Mouse (Mus musculus) forebrain, embryonic 15.5 days (tissue): ENCODE measurements around the gene Cyth3. TPM values are rescaled to one million over a fixed set of nuclear protein-coding genes. Genes with fewer than 3 reads are reported as not detected.
A peak's percentile ranks its signal among the peaks of the same experiment; 100 is the strongest.

ENCODE experiments used
- ATAC-seq: fragments of 200-750 bp; cut with Nextera tagmentation; replicated peaks from 2 replicates; pipeline ENCODE4 v1.8.0; 2017; ENCODE audit warnings: mild to moderate bottlenecking, moderate TSS enrichment, moderate library complexity
- H3K27ac ChIP-seq: fragments of 300-500 bp; sonication (generic); replicated peaks from 2 replicates; pipeline ENCODE4 v1.5.1; 2015; ENCODE audit warnings: mild to moderate bottlenecking, inconsistent platforms
- H3K27me3 ChIP-seq: fragments of 300-500 bp; sonication (generic); 2 replicates; pipeline ENCODE4 v1.6.1; 2015; ENCODE audit warnings: inconsistent platforms
- H3K36me3 ChIP-seq: fragments of 300-500 bp; sonication (generic); 2 replicates; pipeline ENCODE4 v1.6.1; 2015; ENCODE audit warnings: mild to moderate bottlenecking, inconsistent platforms
- H3K4me1 ChIP-seq: fragments of 300-500 bp; sonication (generic); 2 replicates; pipeline ENCODE4 v1.6.1; 2015; ENCODE audit warnings: inconsistent platforms
- H3K4me2 ChIP-seq: fragments of 300-500 bp; sonication (generic); replicated peaks from 2 replicates; pipeline ENCODE4 v1.6.1; 2015; ENCODE audit warnings: mild to moderate bottlenecking, inconsistent platforms
- H3K4me3 ChIP-seq: fragments of 300-500 bp; sonication (generic); 2 replicates; pipeline ENCODE4 v1.5.1; 2015; ENCODE audit warnings: mild to moderate bottlenecking, inconsistent platforms
- H3K9ac ChIP-seq: fragments of 300-500 bp; sonication (generic); replicated peaks from 2 replicates; pipeline ENCODE4 v1.6.1; 2015; ENCODE audit warnings: mild to moderate bottlenecking, inconsistent platforms
- H3K9me3 ChIP-seq: fragments of 300-500 bp; sonication (generic); 2 replicates; pipeline ENCODE4 v1.6.1; 2016; ENCODE audit warnings: inconsistent platforms
- WGBS: fragments of 180-500 bp; shearing (Covaris S2); methylation state at CpG from one replicate; pipeline ENCODE4 v1.1.7; 2015; ENCODE audit warnings: mixed read lengths; 5-methylcytosine and 5-hydroxymethylcytosine counted together
- polyA plus RNA-seq: library from polyadenylated mRNA; unstranded; fragments of >200 nt; fragmentation: Nextera tagmentation; extraction: Ambion mirVana; gene quantifications from 2 replicates; pipeline ENCODE4 v1.2.1, GENCODE M21; 2015

Cyth3 gene
- polyA plus RNA-seq, 1 experiment from 2014 or later, result 42.6 TPM

- ATAC-seq, result no peak
Measured at GRCm38 (mm10) chr5:143630214-143630613, 8.0 kb downstream of the Cyth3 start.

DNA sequence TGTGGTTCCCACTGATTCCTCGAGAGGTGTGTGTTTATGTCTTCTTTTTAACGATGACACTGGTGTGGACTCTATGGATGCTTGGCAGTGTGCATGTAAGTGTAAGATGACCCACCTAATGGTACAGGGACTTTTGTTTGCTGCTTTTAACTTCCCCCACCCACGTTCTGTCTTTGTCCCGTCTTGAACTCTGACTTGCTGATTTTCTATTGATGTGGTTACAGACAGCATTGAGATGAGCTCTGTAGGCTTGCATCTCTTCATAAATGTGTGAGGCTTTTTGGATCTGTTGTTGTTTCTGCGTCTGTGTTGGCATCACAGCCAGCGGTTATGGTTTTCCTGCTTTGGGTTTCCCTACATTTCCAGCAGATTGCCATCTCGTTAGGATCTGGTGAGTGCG, 8.5 kb downstream of the Cyth3 start:
- no peak for ATAC-seq
- H3K4me1 ChIP-seq, result peaks cover 6% of the 10 kb centered on the region; the same call in 1 of the 2 replicates
- H3K9ac ChIP-seq, result no peak overlapping the region
- 87% methylated on average over 8 of the region's 8 CpGs for WGBS
- H3K27ac ChIP-seq, result no peak overlapping the region
- H3K4me2 ChIP-seq, result no peak overlapping the region
- no peak overlapping the region for H3K4me3 ChIP-seq
- no peaks in the 10 kb centered on the region for H3K27me3 ChIP-seq
- no peaks in the 10 kb centered on the region for H3K9me3 ChIP-seq
- no peaks in the 10 kb centered on the region for H3K36me3 ChIP-seq

More at GRCm38 (mm10) chr5:143630214-143630613, 8.0 kb downstream of the Cyth3 start:
- Histone ChIP-seq H3K36me3 (no peaks in the 10 kb centered on the region), H3K4me3 (no peak overlapping the region), H3K9me3 (no peaks in the 10 kb centered on the region), H3K27ac (no peak overlapping the region), H3K27me3 (no peaks in the 10 kb centered on the region), H3K4me2 (no peak overlapping the region), H3K9ac (no peak overlapping the region), H3K4me1 (peaks cover 6% of the 10 kb centered on the region; the same call in 1 of the 2 replicates)
- WGBS, result 96% methylated on average over 3 of the region's 3 CpGs

- no peak overlapping the region for H3K4me3 ChIP-seq
- H3K9me3 ChIP-seq, result no peaks in the 10 kb centered on the region
- H3K4me1 ChIP-seq, result peaks cover 6% of the 10 kb centered on the region; the same call in 1 of the 2 replicates
- H3K27me3 ChIP-seq, result no peaks in the 10 kb centered on the region
- H3K4me2 ChIP-seq, result no peak overlapping the region
- no peaks in the 10 kb centered on the region for H3K36me3 ChIP-seq
- no peak overlapping the region for H3K27ac ChIP-seq
- ATAC-seq, result no peak
- no peak overlapping the region for H3K9ac ChIP-seq
- 93% methylated on average over 8 of the region's 8 CpGs for WGBS
Measured at GRCm38 (mm10) chr5:143631559-143631958, 9.3 kb downstream of the Cyth3 start.

- no peak for ATAC-seq
- Histone ChIP-seq H3K4me3 (no peak overlapping the region), H3K4me2 (no peak overlapping the region), H3K4me1 (peaks cover 6% of the 10 kb centered on the region; the same call in 1 of the 2 replicates), H3K27ac (peak overlapping the region; percentile 35; the same call in 1 of the 2 replicates), H3K36me3 (no peaks in the 10 kb centered on the region), H3K9ac (no peak overlapping the region), H3K9me3 (no peaks in the 10 kb centered on the region), H3K27me3 (no peaks in the 10 kb centered on the region)
- WGBS, result 77% methylated on average over 9 of the region's 9 CpGs
Measured at GRCm38 (mm10) chr5:143632674-143633557, 10.7 kb downstream of the Cyth3 start.

GRCm38 (mm10) chr5:143633558-143633871, 11.3 kb downstream of the Cyth3 start:
- Histone ChIP-seq H3K4me2 (no peak overlapping the region), H3K9ac (no peak overlapping the region)
- WGBS, result 68% methylated on average over 5 of the region's 5 CpGs

GRCm38 (mm10) chr5:143633877-143634276, 11.6 kb downstream of the Cyth3 start:
- no peak for ATAC-seq
- H3K9ac ChIP-seq, result no peak overlapping the region
- peaks cover 6% of the 10 kb centered on the region; the same call in 1 of the 2 replicates for H3K4me1 ChIP-seq
- H3K9me3 ChIP-seq, result no peaks in the 10 kb centered on the region
- H3K36me3 ChIP-seq, result no peaks in the 10 kb centered on the region
- no peak overlapping the region for H3K27ac ChIP-seq
- no peak overlapping the region for H3K4me3 ChIP-seq
- H3K27me3 ChIP-seq, result no peaks in the 10 kb centered on the region
- no peak overlapping the region for H3K4me2 ChIP-seq
- 74% methylated on average over 4 of the region's 4 CpGs for WGBS

More at GRCm38 (mm10) chr5:143633558-143633871, 11.3 kb downstream of the Cyth3 start:
- no peak overlapping the region for H3K4me3 ChIP-seq
- H3K36me3 ChIP-seq, result no peaks in the 10 kb centered on the region
- H3K27me3 ChIP-seq, result no peaks in the 10 kb centered on the region
- no peaks in the 10 kb centered on the region for H3K9me3 ChIP-seq
- H3K4me1 ChIP-seq, result peaks cover 6% of the 10 kb centered on the region; the same call in 1 of the 2 replicates
- no peak for ATAC-seq
- H3K27ac ChIP-seq, result peak overlapping the region; percentile 35; the same call in 1 of the 2 replicates

DNA sequence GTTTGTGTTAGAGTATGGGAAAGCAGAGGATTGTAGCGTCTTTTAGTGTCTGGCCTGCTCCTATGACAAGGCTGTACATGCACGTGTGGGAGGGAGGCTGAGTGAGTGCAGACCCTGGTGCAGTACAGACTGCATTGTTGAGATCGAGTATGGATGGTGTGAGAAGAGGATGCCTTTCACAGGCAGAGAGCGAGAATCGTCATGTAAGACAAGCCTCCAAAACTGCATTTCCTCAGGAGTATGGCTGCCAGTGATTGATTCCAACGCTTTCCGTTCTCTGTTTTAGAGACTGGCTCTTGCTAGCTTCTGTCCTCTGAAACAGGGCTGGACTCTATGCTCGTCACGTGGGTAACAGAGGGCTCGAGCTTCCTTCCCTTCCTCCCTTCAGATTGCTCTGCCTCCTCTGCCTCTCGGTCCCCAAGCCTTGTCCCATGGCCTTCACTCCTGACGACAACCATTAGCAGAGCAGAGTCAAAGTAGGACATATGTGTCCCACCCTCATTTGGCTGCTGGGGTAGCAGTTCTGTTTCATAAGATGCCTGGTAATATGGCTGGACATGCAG, 12.4 kb downstream of the Cyth3 start:
- WGBS, result 75% methylated on average over 12 of the region's 12 CpGs
- Histone ChIP-seq H3K4me2 (no peak overlapping the region), H3K27me3 (no peaks in the 10 kb centered on the region), H3K4me1 (peaks cover 6% of the 10 kb centered on the region; the same call in 1 of the 2 replicates), H3K9ac (no peak overlapping the region), H3K27ac (no peak overlapping the region), H3K9me3 (no peaks in the 10 kb centered on the region), H3K4me3 (no peak overlapping the region), H3K36me3 (no peaks in the 10 kb centered on the region)
- no peak for ATAC-seq

DNA sequence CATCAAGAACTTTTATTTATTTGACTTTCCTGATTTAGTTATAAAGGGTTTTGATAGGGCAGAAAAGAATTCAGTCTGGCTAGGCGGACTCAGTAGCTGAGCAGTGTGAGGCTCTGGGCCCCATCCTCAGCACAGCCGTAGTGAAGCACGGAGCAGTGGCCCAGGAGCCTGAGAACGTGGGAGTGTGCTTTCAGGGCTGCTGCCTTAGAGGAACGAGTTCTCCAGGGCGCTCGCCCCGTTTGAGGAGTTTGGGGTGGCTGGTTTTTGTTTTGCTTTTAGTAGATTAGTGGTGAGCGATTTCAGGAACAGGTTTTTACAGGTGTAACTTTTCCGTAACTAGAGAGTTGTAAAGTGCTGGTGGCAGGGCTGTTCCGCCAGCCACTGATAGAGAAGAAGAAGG, 13.1 kb downstream of the Cyth3 start:
- no peaks in the 10 kb centered on the region for H3K36me3 ChIP-seq
- 82% methylated on average over 11 of the region's 11 CpGs for WGBS
- H3K27me3 ChIP-seq, result no peaks in the 10 kb centered on the region
- H3K4me2 ChIP-seq, result no peak overlapping the region
- ATAC-seq, result no peak
- no peak overlapping the region for H3K9ac ChIP-seq
- H3K9me3 ChIP-seq, result no peaks in the 10 kb centered on the region
- H3K4me1 ChIP-seq, result peaks cover 6% of the 10 kb centered on the region; the same call in 1 of the 2 replicates
- H3K4me3 ChIP-seq, result no peak overlapping the region
- H3K27ac ChIP-seq, result no peak overlapping the region

DNA sequence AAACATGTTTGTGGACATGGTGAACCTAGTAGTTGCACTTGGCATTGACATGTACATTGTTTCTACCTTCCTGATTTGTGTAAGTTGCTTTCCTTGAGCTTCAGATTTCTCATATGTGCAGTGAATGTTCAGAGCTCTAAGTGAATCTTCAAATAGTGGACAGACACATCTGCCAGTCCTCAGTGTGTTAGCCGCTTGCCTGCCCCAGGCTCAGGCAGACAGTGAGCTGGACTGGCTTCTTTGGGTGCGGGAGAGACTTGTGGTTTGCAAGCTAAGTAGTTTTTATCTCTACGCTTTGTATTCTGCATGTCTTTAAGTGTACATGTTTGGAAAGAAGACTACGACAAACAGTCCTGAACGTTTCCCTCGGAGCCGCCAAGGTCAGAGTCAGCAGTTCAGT, 13.9 kb downstream of the Cyth3 start:
- Histone ChIP-seq H3K27ac (no peak overlapping the region), H3K9ac (no peak overlapping the region), H3K4me3 (no peak overlapping the region), H3K9me3 (no peaks in the 10 kb centered on the region), H3K27me3 (no peaks in the 10 kb centered on the region), H3K36me3 (no peaks in the 10 kb centered on the region), H3K4me2 (no peak overlapping the region), H3K4me1 (peaks cover 6% of the 10 kb centered on the region; the same call in 1 of the 2 replicates)
- 93% methylated on average over 7 of the region's 7 CpGs for WGBS
- ATAC-seq, result no peak

GRCm38 (mm10) chr5:143637832-143638420, 15.7 kb downstream of the Cyth3 start:
- 73% methylated on average over 11 of the region's 11 CpGs for WGBS
- Histone ChIP-seq H3K27me3 (no peaks in the 10 kb centered on the region), H3K36me3 (no peaks in the 10 kb centered on the region), H3K9me3 (no peaks in the 10 kb centered on the region), H3K4me3 (no peak overlapping the region), H3K9ac (no peak overlapping the region), H3K4me2 (no peak overlapping the region), H3K27ac (peak overlapping the region; percentile 10; the same call in 1 of the 2 replicates), H3K4me1 (peaks cover 16% of the 10 kb centered on the region)
- no peak for ATAC-seq

DNA sequence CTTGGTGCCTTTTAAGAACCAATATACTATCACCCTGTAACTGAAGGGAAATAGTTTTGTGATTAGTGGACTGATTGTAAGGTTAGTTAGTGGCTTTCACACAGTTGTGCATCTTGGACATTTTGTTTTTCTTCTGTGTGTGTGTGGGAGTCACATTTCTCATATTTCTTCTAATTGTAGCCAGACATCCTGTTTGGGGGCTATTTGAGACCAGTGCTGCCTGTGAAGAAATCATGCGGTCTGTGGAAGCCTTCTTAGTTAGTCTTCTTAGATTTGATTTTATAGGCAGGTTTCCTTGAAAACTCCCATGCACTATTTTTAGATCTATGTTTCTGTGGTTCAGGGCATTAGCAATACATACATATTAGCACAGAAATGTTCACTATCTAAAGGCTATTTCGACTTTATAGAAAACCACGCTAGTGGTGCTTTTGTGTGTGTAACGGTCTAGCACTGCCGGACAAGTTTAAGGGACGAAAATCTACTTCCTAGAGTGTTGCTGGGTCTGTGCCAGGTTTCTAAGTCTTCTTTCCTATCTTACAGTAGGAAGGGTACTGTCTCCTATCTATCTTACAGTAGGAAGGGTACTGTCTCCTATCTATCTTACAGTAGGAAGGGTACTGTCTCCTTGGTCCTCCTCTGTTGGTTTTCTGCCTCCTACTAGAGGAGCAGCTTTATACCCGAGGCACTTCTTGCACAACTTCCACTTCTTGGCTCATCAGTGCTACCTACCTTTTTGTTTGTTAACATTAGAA, 16.4 kb downstream of the Cyth3 start:
- Histone ChIP-seq H3K27ac (no peak overlapping the region), H3K4me2 (no peak overlapping the region), H3K9ac (no peak overlapping the region), H3K4me3 (no peak overlapping the region), H3K4me1 (peaks cover 12% of the 10 kb centered on the region), H3K9me3 (no peaks in the 10 kb centered on the region), H3K36me3 (no peaks in the 10 kb centered on the region), H3K27me3 (no peaks in the 10 kb centered on the region)
- 83% methylated on average over 7 of the region's 7 CpGs for WGBS
- no peak for ATAC-seq
